Mouse (Mus musculus) heart, embryonic 13.5 days (tissue): ENCODE results near the gene Tmem54. TPM values are rescaled to one million over a fixed set of nuclear protein-coding genes. Genes with fewer than 3 reads are reported as not detected.

Experiments used
- ATAC-seq: fragments of 200-750 bp; cut with Nextera tagmentation; 2 replicates; pipeline ENCODE4 v1.8.0; 2017; ENCODE audit warnings: moderate TSS enrichment; ENCODE audit not compliant: insufficient number of reproducible peaks, low FRiP score, low TSS enrichment; ENCODE audit errors: extremely low read depth
- H3K27ac ChIP-seq: fragments of 300-500 bp; sonication (generic); replicated peaks from 2 replicates; pipeline ENCODE4 v1.5.1; 2015; ENCODE audit warnings: moderate library complexity, mild to moderate bottlenecking, inconsistent platforms
- H3K27me3 ChIP-seq: fragments of 300-500 bp; sonication (generic); replicated peaks from 2 replicates; pipeline ENCODE4 v1.6.1; 2015; ENCODE audit warnings: mild to moderate bottlenecking, inconsistent platforms
- H3K36me3 ChIP-seq: fragments of 300-500 bp; sonication (generic); 2 replicates; pipeline ENCODE4 v1.6.1; 2015; ENCODE audit warnings: mild to moderate bottlenecking, inconsistent platforms
- H3K4me1 ChIP-seq: fragments of 300-500 bp; sonication (generic); 2 replicates; pipeline ENCODE4 v1.6.1; 2015; ENCODE audit warnings: inconsistent platforms
- H3K4me2 ChIP-seq: fragments of 300-500 bp; sonication (generic); 2 replicates; pipeline ENCODE4 v1.6.1; 2015; ENCODE audit warnings: inconsistent platforms, mild to moderate bottlenecking, moderate library complexity
- H3K4me3 ChIP-seq: fragments of 300-500 bp; sonication (generic); 2 replicates; pipeline ENCODE4 v1.5.1; 2015; ENCODE audit warnings: moderate library complexity, mild to moderate bottlenecking, inconsistent platforms
- H3K9ac ChIP-seq: fragments of 300-500 bp; sonication (generic); 2 replicates; pipeline ENCODE4 v1.6.1; 2015; ENCODE audit warnings: inconsistent platforms, mild to moderate bottlenecking, moderate library complexity
- H3K9me3 ChIP-seq: fragments of 300-500 bp; sonication (generic); 2 replicates; pipeline ENCODE4 v1.6.1; 2016; ENCODE audit warnings: inconsistent platforms
- WGBS: fragments of 180-500 bp; shearing (Covaris S2); methylation state at CpG from one replicate; pipeline ENCODE4 v1.1.7; 2015; ENCODE audit warnings: mixed read lengths; 5-methylcytosine and 5-hydroxymethylcytosine counted together
- polyA plus RNA-seq: library from polyadenylated mRNA; unstranded; fragments of >200 nt; fragmentation: Nextera tagmentation; extraction: Ambion mirVana; gene quantifications from 2 replicates; pipeline ENCODE4 v1.2.1, GENCODE M21; 2015

The Tmem54 gene
- 1.0 and 1.1 TPM in 2 replicates for polyA plus RNA-seq

DNA sequence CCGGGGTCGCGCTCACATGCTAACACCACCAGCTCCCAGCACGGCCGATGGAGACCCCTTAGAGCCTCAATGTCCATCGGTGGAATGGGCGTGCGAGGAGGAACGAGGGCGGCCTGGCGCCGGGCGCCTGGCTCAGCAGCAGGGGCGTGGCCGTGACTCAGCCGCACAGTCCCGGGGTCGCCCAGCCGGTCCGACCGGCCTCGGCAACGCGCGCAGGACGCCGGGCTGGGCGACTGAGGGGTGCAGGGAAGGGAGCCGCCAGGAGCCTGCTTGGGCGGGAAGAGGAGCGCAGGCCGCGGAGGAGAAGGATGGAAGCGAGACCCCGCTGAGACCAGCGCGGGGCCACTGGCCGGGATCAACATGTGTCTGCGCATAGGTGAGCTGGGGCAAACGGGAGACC is at the start of gene Tmem54:
Tmem54 (plus strand) TSS at position 193 of the 400 bp plus-strand sequence.
- Histone ChIP-seq H3K9ac (peak within 1 kb of the TSS; percentile 60; the same call in 1 of the 2 replicates), H3K4me2 (peak within 1 kb of the TSS; percentile 61), H3K4me3 (peak within 1 kb of the TSS; percentile 35), H3K36me3 (no peaks in the 10 kb centered on the region), H3K4me1 (peaks cover 8% of the 10 kb centered on the region), H3K9me3 (no peaks in the 10 kb centered on the region), H3K27ac (no peak within 1 kb of the TSS), H3K27me3 (peaks cover 72% of the 10 kb centered on the region)
- 2% methylated on average over 40 of the region's 40 CpGs for WGBS
- no peak for ATAC-seq

- Histone ChIP-seq H3K9me3 (no peaks in the 10 kb centered on the region), H3K36me3 (no peaks in the 10 kb centered on the region), H3K4me3 (no peak overlapping the region), H3K27ac (no peak overlapping the region), H3K27me3 (peaks cover 3% of the 10 kb centered on the region), H3K4me2 (no peak overlapping the region), H3K4me1 (peaks cover 42% of the 10 kb centered on the region), H3K9ac (no peak overlapping the region)
- WGBS = 78% methylated on average over 5 of the region's 5 CpGs
- ATAC-seq = no peak
Observed at GRCm38 (mm10) chr4:129055562-129055961, 49.8 kb upstream of the Tmem54 start.

DNA sequence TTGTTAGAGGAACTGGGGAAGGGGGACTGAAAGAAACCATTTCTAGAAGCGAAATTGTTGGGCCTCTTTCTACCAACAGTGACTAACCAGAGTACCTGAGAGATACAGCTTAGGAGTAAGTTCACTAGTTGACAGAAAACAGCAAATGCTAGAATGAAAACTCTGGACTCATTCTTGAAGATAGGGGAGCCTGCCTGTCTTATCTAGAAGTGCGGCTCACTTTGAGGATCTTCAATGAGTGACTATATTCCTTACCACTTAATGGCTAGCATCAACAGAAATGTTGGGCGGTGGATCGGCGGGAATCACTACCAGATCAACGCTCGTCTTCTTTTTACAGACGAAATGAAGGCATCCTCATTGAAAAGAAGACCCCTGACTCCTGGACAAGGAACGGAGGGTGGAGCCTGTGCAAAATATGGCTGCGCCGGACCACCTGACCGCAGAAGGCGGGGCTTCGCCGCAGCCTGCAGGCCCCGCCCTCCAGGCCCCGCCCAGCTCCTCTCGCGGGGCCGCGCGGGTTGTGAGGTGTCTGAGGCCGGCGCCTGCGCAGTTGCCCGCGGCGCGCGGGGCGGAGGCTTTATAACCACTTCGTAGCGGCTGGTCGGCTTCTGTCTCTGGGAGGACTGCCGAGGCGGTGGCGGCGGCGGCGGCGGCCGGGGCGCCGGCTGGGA is 47.7 kb upstream of the Tmem54 start:
- H3K27ac ChIP-seq = peak overlapping the region; percentile 91
- peak overlapping the region; percentile 100 for H3K4me2 ChIP-seq
- 4% methylated on average over 34 of the region's 44 CpGs for WGBS
- peak overlapping the region; percentile 94 for H3K4me3 ChIP-seq
- ATAC-seq = peak; percentile 95
- no peaks in the 10 kb centered on the region for H3K36me3 ChIP-seq
- no peaks in the 10 kb centered on the region for H3K27me3 ChIP-seq
- no peaks in the 10 kb centered on the region for H3K9me3 ChIP-seq
- H3K4me1 ChIP-seq = peaks cover 28% of the 10 kb centered on the region
- peak overlapping the region; percentile 98 for H3K9ac ChIP-seq

GRCm38 (mm10) chr4:129058207-129059092 is 46.9 kb upstream of the Tmem54 start, which contains the start of gene Rnf19b:
Gene Rnf19b (plus strand): TSS chr4:129058271.
- Histone ChIP-seq H3K9me3 (no peaks in the 10 kb centered on the region), H3K4me1 (peaks cover 31% of the 10 kb centered on the region), H3K27me3 (no peaks in the 10 kb centered on the region), H3K9ac (peak within 1 kb of the TSS; percentile 98), H3K27ac (peak within 1 kb of the TSS; percentile 91), H3K4me3 (peak within 1 kb of the TSS; percentile 94), H3K4me2 (peak within 1 kb of the TSS; percentile 100), H3K36me3 (no peaks in the 10 kb centered on the region)
- ATAC-seq = peak; percentile 33
- under 1% methylated on average over 87 of the region's 107 CpGs for WGBS

DNA sequence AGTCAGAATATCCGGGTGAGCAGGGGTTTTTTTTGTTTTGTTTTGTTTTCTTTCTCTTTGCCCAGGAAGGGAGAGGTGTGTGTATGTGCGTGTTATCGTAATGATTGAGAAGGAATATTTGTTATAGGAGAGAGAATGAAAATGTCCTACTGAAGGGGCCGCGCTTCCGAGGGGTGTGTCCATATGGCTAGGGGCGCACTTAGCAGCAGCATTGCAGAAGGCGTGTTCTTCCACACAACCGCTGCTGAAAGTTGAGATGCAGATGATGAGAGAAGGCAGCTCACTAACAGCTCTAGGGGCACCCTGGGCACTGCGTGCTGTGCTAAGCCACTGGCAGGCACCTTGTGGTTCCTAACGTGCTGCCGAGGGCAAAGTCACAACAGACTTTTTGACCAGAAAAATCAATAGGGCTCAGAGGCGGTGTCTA is 46.2 kb upstream of the Tmem54 start:
- Histone ChIP-seq H3K9me3 (no peaks in the 10 kb centered on the region), H3K4me3 (peak overlapping the region; percentile 94), H3K4me2 (peak overlapping the region; percentile 100), H3K9ac (peak overlapping the region; percentile 98), H3K27ac (peak overlapping the region; percentile 91), H3K36me3 (no peaks in the 10 kb centered on the region), H3K4me1 (peaks cover 31% of the 10 kb centered on the region), H3K27me3 (no peaks in the 10 kb centered on the region)
- WGBS = 3% methylated on average over 13 of the region's 13 CpGs
- no peak for ATAC-seq

DNA sequence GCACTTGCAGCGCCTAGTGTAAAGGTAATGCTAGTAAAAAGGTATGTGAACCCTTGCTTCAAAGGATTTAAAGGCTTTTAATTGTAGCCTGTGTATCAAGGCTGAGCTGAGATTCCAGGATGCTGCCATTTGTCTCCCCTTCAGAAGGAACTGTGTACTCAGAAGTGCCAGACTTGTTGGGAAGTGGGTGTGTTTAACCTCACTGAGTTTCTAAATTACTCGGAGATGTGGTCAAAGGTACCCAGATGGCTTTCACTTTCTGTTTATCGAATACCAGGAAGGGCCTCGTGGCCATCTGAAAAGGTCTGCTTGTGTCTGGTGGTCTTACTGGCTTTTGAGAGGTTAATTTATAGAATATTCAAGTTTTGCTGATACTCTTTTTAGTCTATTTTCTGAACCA is 45.4 kb upstream of the Tmem54 start:
- Histone ChIP-seq H3K4me2 (peak overlapping the region; percentile 100), H3K9me3 (no peaks in the 10 kb centered on the region), H3K9ac (peak overlapping the region; percentile 98), H3K27ac (no peak overlapping the region), H3K4me1 (peaks cover 27% of the 10 kb centered on the region), H3K4me3 (peak overlapping the region; percentile 94), H3K27me3 (no peaks in the 10 kb centered on the region), H3K36me3 (no peaks in the 10 kb centered on the region)
- no peak for ATAC-seq
- 39% methylated on average over 4 of the region's 4 CpGs for WGBS

DNA sequence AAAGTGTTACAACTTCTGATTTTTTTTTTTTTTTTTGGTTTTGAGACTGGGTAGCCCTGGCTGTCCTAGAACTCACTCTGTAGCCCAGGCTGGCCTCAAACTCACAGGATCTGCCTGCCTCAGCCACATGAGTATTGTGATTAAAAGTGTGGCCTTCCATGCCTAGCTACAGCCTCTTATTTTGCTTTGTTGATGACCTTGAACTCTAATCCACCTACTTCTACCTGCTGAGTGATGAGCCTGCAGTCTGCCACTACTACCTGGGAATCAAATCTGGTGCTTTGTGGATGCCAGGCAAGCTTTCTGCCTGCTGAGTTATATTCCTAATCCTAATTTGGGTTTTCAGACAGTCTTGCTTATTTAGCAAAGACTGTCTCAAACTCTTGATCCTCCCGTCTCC is 43.9 kb upstream of the Tmem54 start:
- H3K4me2 ChIP-seq = no peak overlapping the region
- H3K27me3 ChIP-seq = no peaks in the 10 kb centered on the region
- H3K4me3 ChIP-seq = no peak overlapping the region
- 95% methylated on average over 1 of the region's 1 CpGs for WGBS
- H3K36me3 ChIP-seq = no peaks in the 10 kb centered on the region
- peaks cover 23% of the 10 kb centered on the region for H3K4me1 ChIP-seq
- H3K9ac ChIP-seq = no peak overlapping the region
- no peak for ATAC-seq
- no peak overlapping the region for H3K27ac ChIP-seq
- no peaks in the 10 kb centered on the region for H3K9me3 ChIP-seq

GRCm38 (mm10) chr4:129062281-129063075 is 42.9 kb upstream of the Tmem54 start:
- Histone ChIP-seq H3K9me3 (no peaks in the 10 kb centered on the region), H3K9ac (no peak overlapping the region), H3K4me1 (peaks cover 18% of the 10 kb centered on the region), H3K4me2 (no peak overlapping the region), H3K4me3 (no peak overlapping the region), H3K27me3 (no peaks in the 10 kb centered on the region), H3K36me3 (no peaks in the 10 kb centered on the region), H3K27ac (no peak overlapping the region)
- WGBS = 69% methylated on average over 3 of the region's 3 CpGs
- no peak for ATAC-seq

GRCm38 (mm10) chr4:129065688-129066236 is 39.6 kb upstream of the Tmem54 start:
- Histone ChIP-seq H3K27ac (no peak overlapping the region), H3K36me3 (no peaks in the 10 kb centered on the region), H3K4me1 (peaks cover 4% of the 10 kb centered on the region; the same call in 1 of the 2 replicates), H3K9me3 (no peaks in the 10 kb centered on the region), H3K4me3 (no peak overlapping the region), H3K9ac (no peak overlapping the region), H3K4me2 (no peak overlapping the region), H3K27me3 (no peaks in the 10 kb centered on the region)
- no peak for ATAC-seq

GRCm38 (mm10) chr4:129067638-129068415 is 37.5 kb upstream of the Tmem54 start:
- H3K27me3 ChIP-seq = no peaks in the 10 kb centered on the region
- no peak overlapping the region for H3K4me3 ChIP-seq
- H3K36me3 ChIP-seq = no peaks in the 10 kb centered on the region
- H3K9me3 ChIP-seq = no peaks in the 10 kb centered on the region
- H3K27ac ChIP-seq = no peak overlapping the region
- no peak for ATAC-seq
- no peak overlapping the region for H3K4me2 ChIP-seq
- H3K4me1 ChIP-seq = peaks cover 9% of the 10 kb centered on the region
- H3K9ac ChIP-seq = no peak overlapping the region
- 88% methylated on average over 5 of the region's 5 CpGs for WGBS
